Mouse (Mus musculus): ENCODE data around the gene Ccn1.

The Ccn1 gene

DNA sequence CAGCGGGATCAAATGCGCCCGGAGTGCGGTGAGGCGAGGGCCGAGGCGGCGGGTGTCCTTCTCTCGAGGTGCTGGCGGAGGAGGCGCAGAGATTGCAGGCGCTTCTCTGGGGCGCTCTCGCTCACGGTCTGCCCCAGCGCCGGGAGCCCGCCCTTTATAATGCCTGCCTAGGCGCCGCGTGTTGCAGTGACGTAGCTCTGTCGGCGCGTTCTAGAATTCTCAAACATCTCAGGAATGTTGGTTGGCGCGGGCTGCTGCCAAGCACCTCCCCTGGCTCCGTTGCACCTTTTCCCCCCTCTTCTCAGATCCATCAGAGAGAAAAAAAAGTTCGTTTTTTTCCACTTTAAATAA lies at the start of gene Ccn1:
Gene Ccn1 (minus strand): TSS at position 130 of the 351 bp plus-strand sequence.
- DNase-seq, result peak in 1 of 2 experiments; percentile 35

DNA sequence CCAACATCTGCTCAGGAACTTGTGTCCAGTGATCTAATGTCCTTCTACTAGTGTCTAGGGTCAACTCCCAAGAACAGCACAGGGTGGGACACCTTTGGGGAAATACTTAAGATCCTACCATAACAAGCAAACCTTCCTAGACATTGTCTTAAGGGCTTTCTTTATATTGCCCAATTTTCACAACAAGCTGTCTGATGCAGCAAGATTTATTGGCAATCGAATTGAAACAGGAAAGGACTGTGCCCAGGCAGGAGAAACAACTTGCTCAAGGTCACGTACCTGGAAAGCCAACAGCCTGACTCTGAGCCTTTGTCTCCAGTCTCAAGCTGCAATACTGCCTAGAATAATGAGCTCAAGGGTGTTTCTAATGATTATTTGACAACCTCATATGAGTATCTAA lies 43.6 kb upstream of the Ccn1 start:
- DNase-seq, result no peak

DNA sequence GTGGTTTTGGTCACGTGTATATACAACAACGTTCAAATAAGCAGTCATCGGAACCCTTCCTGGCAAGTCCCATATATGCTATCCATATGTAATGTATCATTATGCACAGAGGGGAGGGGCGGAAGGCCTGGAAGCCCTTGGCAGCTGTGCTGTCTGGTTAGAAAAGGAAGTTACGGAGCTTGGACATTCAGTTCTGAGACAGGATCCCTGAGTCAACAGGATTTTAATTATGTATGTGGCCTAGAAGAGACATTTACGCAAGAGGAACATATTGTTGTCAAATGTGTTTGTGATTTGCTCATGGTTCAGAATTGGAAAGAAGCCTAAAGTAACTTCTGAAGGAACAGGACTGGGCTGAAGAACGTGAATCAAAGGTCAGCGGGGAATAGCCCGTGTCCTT lies 42.3 kb upstream of the Ccn1 start:
- no peak for DNase-seq

DNA sequence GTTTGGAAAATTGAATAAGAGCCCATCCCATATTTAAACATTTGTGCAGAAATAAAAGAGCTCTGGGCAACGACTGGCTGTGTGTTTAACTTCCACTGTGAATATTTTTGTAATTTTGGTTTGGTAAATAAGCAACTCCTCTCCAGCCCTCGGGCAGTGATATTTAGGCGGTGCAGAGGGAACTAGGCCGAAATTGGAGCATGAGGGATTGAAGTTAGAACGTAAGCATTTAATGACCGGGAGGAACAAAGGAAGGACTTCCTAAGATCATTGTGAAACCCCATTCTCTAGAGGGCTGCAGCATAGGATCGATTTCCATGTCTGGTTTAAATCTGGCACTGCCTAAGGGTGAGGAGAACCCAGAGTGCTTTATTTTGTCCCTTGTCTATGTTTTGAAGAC lies 41.6 kb upstream of the Ccn1 start:
- DNase-seq, result no peak

DNA sequence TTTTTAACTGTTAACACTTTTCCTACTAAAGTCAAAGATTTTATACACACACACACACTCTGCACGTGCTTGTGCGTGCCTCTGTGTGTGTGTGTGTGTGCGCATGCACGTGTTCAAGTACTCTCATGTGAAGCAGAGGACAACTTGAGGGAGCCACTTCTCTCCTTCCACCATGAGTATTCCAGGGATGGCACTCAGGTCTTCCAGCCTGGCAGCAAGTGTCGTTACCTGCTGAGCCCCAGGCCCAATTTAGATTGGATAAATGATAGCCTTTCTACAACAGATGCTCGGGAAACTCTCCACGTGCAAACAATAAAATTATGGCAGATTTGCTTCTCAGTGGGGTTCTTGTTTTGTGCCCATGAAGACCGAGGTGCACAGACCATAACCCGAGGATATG lies 39.5 kb upstream of the Ccn1 start:
- DNase-seq, result peak; percentile 28 to 40

DNA sequence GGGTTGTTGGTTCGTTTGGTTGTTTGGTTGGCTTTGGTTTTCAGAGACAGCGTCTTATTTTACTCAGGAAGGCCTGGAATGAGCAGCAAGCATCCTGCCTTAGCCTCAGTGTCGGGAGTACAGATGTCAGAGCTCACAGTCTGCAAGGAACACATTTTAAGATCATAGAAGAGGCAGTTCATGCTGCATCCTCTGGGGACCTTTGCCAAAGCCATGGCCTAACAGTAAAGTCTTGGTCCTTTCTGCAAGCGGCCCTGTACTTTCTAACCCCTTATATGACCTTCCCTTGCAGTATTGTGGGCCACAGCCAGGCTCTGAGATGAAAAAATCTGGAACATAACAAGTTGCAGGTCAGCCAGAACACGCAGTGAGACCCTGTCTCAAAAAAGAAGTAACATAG lies 38.1 kb upstream of the Ccn1 start:
- no peak for DNase-seq

DNA sequence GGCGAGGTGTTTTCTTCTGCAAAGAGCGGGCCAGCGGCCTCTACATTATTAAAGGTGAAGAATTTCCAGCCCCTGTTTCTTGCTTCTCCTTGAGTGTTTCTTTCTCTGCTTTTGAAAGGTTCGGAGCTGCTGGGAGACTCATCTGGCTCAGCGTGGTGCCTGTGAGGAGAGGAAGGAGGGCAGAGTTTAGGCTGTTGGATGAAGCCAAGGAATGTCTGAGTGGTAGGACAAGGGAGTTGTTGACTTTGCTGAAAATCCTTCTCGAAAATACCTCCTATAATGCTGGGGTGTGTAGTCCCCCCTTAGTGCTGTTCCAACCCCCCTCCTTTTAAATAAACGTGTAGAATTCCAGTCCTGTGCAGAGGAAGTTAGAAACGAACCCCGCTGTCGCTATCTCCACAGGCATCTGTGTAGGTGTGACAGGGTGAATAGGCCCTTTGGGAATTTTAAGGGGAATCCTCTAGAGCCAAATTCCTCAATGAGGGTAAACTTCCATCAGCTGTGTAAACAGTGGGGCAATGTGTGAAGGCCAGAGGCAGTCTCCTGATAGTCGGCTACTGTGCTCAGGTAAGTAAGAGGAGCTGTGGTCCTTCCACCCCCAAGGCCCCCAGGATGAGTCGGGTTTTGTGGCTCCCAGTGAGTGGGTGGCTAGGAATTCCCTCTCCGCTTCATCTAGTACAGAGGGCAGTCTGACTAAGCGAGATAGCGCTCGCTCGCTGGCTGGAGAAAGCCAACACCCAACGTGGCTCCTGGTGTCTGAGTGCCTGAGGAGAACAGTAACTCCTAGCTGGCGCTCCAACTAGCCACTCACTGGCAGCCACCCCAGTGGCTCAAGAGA lies 35.0 kb upstream of the Ccn1 start:
- DNase-seq, result no peak

DNA sequence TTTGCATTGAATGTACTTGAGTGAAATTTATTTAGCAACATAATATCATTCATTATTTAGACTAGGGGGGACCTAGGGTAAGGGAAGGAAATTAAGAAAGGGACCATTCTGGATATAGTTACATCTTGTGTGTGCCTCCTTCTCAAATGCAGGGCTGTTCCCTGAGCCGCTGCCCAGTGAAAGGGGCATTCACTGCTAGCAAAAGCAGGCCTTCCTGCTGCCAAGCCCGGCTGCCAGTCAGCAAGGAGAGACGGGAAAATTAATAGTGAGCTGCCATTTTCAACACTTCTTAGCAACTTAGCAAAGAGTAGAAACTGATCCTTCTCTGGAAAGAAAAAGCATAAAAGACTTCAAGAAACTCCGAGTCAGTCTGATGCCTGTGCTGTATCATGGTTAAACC lies 34.4 kb upstream of the Ccn1 start:
- no peak for DNase-seq

DNA sequence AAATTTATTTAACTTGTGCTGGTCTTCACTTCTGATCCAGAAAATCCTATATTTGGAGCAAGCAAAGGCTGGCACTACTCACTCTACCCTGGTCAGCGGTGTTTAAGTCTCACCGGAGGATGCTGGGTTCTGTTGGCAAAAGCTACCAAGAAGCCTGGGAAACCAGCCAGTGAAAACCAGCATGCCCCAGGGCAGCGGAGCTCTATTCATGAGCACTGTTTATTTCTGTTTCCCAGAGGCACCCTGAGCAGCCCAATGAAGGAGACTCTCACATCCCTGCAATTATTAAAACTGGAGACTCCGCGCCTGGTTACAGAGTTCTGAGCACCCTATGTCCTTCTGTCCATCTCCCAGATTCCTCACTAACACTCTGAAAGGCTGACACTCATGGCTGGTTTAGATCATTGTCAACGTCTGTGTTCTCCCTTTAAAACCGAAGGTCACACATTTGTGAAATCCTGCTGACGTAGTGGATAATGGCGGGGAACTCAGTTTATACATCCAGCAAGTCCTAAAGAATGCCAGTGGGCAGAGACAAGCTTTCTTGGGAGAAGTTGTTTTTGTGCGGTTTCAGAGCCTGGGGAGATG lies 31.7 kb upstream of the Ccn1 start:
- DNase-seq, result peak; percentile 85 to 90

DNA sequence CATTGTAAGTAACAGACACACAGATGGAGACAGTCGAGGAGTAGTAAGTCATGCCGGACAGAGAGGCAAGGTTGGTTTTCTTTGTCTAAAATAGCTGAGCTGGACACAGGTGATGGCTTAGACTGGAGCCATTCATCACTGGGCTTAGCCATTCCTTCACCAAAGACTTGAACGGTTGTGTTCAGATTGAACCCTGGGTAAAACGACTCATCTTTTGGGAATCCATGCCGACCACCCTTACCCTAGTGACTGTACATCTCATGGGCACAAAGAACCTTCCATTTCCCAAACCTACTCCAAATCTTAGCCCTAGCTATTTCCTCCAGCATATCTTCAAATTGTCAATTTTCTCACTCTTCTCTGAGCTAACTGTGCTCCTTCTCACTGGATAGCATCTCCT lies 30.9 kb upstream of the Ccn1 start:
- DNase-seq, result no peak

DNA sequence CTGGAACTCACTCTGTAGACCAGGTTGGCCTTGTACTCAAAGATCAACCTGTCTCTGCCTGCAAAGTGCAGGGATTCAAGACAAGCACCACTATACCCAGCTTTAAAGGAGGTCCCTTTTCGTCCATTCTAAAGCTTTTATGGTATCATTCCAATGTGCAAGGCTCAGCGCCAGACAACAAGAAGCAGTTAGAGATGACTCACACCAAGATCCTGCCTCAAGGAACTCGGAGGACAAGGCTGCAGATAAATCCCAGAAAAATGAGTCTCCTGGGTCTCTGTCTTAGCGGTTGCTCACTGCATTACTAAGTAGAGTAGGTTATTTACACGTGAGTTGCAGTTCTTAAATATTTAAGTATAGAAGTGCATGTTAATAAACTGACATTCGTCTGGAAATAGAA lies 26.4 kb upstream of the Ccn1 start:
- no peak for DNase-seq

DNA sequence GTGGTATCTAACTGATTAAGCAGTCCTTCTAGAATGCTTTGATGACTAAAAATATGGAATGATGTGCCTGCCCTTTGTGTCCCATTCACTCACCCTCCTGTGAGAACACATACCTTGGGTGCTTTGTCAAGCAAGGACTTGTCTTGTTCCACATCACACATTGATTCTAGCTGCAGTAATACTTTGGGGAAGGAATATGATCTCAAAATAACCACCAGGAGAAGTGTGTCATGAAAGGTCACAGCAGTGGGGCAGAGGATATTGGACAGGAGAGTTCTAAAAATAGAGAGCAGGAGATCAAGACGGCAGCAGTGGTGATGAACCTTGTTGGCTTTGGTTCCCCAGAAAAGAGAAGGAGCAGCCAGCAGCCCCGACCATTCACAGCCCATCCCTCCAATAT lies 25.0 kb upstream of the Ccn1 start:
- DNase-seq, result no peak

DNA sequence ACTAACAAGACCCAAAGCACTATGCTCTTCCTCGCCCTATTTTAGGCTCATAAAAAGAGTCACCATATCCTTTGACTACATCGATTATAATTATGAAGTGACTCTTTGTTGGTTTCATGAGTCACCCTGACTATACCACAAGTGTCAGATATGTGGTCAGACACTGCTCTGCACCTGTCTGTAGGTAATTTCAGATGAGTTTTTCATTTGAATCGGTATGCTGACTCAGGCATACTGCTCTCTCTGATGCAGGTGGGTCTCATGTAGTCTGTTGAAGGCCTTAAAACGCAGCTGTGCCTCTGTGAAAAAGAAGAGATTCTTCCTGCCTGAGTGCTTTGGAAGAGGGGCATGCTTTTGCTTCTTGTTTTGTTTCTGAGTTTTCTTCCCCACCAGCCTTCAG lies 16.6 kb upstream of the Ccn1 start:
- no peak for DNase-seq

DNA sequence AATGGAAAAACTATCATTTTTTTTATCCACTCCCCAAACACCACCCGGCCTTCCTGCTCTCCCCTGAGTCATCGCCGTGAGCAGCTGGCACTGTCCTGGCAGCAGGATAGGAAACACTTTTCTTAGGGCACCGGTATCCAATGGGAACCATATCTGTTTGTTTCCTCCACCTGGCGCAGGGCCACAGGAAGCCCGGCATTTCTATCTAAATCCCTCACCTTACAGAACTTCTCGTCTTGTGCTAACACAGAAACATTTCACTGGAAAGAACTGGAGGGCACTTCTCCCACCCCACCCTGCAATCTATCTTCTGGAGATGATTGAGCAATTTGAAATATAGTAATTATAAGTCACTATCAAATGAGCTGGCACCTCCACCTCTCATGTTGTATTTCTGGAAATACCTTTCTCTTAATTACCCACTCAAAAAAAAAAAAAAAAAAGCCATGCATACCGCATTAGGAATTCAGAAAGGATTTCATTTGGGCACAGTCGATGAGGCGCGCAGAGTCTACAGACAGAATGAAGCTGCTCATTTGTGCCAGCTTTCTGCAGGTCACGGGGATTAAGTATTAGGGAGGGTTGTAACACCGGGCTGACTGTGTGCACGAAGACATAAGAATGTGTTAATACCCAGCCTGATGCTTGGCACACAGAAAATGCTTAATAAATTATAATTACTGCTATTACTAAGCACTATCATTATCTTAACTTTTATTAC lies 7.4 kb upstream of the Ccn1 start:
- DNase-seq, result peak in 1 of 2 experiments; percentile 30

DNA sequence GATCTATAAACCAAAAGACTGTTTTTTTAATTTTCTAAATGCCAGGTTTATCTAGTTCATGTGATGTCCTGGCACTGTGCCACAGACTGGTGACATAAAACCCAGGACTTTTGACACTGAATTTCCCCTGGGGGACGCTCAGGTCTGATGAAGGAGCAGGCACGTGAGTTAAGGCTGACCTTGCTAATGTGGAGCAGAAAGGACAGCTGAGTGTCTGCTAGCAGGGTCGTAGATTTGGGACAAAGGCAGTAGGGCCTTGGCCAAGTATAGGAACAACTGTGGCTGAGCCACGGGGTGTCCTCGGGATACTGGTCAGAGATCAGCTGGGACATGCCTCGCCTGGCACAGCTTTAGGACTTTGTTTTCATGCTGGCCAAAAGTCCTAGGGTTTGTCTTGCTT lies 5.2 kb upstream of the Ccn1 start:
- DNase-seq, result no peak

DNA sequence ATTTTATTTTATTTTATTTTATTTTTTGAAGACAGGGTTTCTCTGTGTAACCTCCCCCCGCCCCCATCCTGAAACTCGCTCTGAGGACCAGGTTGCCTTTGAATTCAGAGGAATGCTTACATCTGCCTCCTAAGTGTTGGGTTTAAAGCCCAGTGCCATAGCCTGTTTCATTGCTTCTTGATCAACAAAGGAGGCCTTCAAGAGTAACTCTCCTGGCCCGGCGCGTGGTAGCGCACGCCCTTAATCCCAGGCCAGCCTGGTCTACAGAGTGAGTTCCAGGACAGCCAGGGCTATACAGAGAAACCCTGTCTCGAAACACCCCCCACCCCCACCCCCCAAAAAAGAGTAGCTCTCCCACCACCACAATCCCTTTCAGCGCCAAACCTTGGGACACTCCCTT lies 4.2 kb upstream of the Ccn1 start:
- no peak for DNase-seq

DNA sequence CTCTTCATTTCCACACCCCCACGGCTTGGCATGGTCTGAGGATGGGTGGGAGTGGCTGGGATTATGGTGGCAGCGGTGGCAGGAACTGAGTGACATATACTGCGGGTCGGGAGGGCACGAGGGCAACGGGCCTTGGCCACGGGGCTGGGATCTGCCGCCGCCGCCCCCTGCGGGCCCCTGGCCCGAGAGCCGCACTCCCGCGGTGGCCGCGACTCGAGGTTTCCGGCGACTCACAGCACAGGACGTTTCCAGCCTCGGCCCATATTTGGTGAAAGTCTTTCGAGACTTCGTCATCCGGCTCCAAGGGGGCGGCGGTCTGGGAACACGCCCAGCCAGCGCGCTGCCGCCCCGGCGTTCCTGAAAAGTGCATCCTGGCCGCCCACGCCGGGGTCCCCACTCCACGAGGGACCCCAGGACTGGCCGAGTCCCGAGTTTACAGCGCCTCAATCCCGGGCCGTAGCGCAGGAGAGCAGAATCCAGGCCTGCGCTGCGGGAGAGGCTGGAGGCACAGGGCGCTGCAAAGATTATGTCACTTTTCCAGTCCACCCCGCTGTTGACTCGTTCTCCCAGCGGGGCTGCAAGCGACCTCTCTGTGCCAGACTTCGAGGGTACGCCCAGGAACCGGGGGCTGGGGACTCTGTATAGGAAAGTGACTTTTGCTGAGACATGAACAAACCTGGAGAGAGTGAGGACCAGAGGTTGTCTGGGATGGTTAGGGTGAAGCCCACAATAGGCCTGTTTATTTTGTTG lies 3.6 kb upstream of the Ccn1 start:
- DNase-seq, result peak in 1 of 2 experiments; percentile 39

DNA sequence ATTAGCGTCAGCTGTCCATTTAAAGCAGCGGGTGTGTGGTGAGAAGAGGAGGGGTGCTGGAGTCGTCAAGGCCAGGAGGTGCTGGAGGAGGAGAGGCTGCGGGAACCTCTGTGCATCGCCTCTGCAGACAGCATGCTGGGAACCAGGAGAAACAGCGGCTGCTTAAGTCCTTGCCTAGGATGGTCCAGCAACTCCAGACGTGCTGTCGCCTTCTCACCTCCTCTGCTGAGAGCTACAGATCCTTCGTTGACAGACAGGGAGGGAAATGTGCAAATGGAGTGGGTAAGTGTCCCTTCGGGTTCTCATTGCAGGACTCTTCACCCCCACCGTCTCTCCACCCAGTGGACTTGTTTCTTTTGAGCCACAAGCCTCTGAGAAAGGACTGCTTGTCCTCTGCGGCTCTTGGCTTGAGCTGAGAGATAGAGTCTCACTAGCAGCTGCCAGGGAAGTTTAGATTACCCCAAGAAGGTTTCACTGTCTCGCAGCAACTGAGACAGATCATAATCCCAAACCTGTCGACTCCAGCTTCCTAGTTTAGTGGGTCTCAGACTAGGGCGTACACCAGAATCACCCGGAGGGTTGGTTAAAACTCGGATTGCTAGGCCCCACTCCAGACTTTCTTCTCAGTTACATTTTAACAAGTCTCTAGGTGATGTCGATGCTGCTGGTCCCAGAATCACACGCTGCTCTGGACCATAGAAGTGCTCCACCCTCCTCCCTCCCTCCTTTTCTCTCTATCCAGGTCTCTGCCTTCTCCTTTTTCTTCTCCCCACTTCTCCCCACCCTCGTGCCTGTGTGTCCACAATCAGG lies 2.7 kb upstream of the Ccn1 start:
- DNase-seq, result no peak

DNA sequence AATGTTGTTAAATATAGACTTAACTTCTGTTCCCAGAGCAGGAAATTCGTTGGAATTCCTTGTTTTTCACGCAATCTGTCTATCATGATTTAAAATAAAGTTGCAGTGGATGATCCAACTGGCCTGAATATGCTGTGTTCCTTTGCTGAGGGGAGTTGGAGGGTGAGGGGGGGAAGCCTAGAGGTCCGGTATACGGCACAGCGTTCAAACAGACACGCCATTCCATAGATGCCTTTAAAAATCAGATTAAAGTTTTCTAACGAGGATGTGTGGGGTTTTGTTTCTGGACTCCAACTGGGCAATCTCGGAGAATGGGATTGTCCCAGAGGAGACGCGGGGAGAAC lies 2.2 kb upstream of the Ccn1 start:
- no peak for DNase-seq

DNA sequence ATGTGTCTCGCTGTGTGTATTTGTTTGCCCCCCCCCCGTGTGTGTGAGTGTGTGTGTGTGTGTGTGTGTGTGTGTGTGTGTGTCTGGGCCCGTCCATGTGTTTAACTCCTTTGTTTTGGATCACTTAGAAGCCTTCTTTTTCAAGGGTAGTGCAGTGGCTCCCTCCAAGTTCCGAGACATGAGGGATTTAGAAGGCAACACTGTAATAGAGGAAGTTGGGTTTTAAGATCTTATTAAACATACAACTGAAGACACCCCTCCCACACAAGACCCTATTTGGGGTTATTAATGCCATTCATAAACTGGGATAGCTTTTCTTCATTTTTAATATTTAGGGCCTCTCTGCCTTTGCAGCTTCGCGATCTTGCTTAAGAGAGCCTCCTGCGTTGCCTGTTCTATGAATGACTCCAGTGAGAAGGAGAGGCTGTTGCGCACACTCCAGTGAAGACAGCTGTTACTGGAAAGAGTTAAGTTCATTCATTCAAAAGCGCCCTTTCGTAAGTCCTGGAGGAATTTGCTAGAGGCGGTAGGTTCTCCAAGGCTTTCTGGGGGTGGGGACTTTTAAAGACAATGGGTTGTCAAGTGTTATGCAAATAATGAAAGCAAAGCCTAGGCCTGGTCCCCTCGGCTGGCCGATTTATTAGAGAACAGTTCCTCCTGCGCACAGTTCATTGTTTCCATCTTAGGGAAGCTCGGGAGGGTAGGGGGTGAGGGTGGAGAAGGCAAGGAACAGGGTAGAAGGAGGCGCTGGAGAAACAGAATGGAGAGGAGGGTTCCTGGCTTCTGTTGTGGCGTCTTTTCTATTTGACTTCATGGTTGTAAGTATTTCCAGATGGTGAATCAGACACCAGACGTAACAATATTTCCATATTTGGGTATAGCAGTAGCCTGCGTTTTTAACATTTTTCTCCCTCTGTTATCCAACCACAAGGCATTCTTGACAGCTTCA lies 1.5 kb upstream of the Ccn1 start:
- DNase-seq, result no peak

DNA sequence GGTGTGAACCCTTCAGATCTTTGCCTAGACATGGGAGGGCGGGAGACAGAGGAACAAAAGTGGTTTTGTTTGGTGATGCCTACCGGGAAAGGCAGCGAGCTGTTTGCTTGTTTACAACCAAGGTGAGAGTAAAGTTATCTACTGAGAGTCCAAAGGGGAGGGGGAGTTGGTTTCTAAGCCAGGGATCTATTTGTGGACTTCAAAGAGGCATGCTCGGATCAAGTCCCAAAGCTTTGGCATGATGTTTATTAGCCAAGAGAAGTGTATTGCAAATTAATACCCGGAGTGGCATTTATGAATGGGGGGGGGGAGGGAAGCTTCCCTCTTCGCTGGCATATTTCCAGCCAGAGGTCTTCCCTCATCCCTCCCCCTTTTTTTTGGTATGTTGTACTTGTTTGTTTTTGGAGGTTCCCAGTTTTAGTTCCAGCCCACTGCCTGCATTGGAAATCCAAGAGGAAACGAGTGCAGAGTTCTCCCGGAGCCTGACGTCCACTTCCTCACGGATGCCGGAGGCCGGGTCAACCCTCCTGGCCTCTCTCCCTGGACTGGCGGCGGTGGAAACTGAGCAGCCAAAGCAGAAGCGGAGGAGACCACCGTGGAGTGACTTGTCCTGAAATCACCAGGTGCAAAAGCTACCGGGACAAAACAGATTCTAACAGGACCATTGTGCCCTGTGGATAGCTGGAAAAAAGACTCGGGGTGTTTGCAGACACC lies 674 bp upstream of the Ccn1 start:
- no peak for DNase-seq
